Mouse (Mus musculus): ENCODE measurements at regions not wholly inside any gene's neighbourhood (a gene's known extent, or its start where the extent isn't known, plus 50 kb on each side); places are given as distances from the start of the nearest gene placed in this dataset.
"Not testable (repeated sequence)": the region's sequence is repeated elsewhere in the genome, so short reads cannot be mapped to it uniquely, and the experiment has no call there.

- DNase-seq (ENCODE audit: low read depth, low spot score) = not testable (repeated sequence)
These were observed 502.6 kb upstream of the Gdi2 start for GRCm38 (mm10) chr13:3035291-3035690.

GRCm38 (mm10) chr13:3037010-3037409 lies 500.9 kb upstream of the Gdi2 start:
- peak; percentile 8 for DNase-seq (ENCODE audit: low read depth, low spot score)

- not testable (repeated sequence) for DNase-seq (ENCODE audit: low read depth, low spot score)
These were observed 491.3 kb upstream of the Gdi2 start for GRCm38 (mm10) chr13:3046381-3047105.

GRCm38 (mm10) chr13:3083480-3083879 lies 454.4 kb upstream of the Gdi2 start:
- not testable (repeated sequence) for DNase-seq (ENCODE audit: low read depth, low spot score)

DNA sequence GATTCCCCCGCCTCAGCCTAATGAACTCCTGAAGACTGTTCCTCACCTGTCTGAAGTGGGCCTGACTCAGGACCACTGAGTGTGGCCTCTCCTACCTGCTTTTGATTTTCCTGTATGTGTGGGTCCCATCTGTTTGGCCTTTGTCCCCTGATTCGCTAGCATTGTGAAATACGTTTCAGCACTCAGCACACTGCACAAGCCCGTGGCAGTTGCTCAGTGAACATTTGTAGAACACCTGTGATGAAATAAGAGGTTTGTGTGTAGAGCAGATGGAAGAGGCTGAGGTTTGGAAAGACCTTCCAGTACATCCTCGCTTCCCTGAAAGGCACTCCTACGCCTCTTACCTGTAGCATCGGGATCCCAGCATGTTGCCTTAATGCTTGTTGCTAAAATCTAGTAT lies 447.9 kb upstream of the Gdi2 start:
- not testable (repeated sequence) for DNase-seq (ENCODE audit: low read depth, low spot score)

DNA sequence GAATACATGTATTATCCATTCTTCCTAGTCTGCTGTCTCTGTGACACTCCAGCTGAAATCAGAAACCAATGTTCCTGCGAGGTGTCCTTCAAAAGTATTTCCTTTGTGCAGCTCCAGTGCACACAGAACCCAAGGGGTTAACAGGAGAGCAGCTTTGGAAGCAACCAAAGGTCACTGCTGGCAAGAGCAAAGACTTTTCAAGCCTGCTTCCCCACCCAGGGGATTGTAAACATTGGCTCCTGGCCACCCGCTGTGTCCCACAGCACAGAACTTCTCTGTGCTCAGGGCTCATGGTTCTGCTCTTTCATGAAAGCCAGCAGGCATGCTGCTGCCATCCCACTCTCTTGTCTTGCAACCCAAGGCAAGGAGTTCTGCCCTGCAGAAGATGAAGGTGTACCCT lies 431.3 kb upstream of the Gdi2 start:
- DNase-seq (ENCODE audit: low read depth, low spot score) = not testable (repeated sequence)

- not testable (repeated sequence) for DNase-seq (ENCODE audit: low read depth, low spot score)
These were observed 409.7 kb upstream of the Gdi2 start for GRCm38 (mm10) chr13:3128150-3128549.

DNA sequence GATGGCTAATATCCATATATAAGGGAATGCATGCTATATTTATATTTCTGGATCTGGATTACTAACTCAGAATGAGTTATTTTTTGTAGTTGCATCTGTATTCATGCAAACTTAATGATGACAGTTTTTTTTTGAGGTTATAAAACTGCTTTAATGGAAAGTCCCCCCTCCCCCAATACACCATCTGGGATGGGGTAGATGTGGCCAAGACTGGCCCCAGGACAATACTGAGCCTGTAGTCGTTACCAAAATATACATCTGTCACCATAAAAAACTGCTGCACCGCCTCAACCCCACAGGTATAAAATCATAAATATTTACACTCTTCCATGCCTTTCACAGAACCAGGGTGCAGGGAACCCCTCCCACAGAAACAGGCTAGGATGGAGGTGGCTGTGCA lies 400.6 kb upstream of the Gdi2 start:
- DNase-seq (ENCODE audit: low read depth, low spot score) = not testable (repeated sequence)

GRCm38 (mm10) chr13:3138698-3139097 lies 399.2 kb upstream of the Gdi2 start:
- DNase-seq (ENCODE audit: low read depth, low spot score) = no peak

DNA sequence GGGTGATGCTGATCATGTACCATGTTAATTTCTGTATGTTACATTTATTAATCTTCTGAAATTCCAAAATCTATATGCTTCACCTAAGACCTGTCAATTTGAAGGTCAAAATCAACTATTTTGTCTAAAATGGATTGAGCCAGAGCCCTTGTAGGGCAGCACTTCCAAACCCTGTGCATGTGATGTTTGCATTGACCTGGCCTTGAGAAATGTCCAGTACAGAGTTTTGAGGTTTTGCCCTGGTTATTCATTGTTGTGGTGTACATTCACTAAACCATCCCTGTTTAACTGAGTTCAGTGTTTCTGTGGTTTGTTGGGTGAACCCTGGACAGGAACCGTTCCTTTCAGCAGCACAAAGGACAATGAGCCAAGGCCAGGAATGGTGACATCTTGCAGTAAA lies 392.4 kb upstream of the Gdi2 start:
- DNase-seq (ENCODE audit: low read depth, low spot score) = not testable (repeated sequence)
